Mouse (Mus musculus): Measurements from ENCODE around the gene Traf2.

DNA sequence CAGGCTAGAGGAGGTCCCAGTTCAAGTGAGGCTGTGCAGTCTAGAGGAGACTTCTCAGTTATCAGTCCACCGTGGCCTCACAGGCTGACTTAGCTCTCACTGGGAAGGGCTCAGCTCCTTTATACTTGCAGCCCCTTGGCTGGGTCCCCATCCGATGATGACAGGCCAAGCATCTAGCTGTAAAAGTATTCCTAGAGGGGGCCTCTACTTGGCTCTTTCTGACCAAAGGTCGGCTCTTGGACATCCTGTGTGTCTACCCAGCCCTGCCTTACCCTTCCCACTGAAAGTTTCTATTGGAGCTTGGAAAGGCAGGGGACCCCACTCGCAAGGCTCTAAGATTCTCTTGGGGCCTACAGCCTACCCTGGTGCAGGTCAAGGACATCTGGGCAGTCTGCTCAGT is 24.5 kb upstream of the Traf2 start:
- no peak for TF ChIP-seq EP300 (IDR thresholded peaks at IDR 0.05; ENCODE audit: insufficient read depth, low read depth, low read length)
- TF ChIP-seq POLR2A (IDR thresholded peaks at IDR 0.05; ENCODE audit: insufficient read depth, low read depth, low read length): no peak
